Mouse (Mus musculus): ENCODE data around the gene Grm4. TPM values are rescaled to one million over a fixed set of nuclear protein-coding genes. Genes with fewer than 3 reads are reported as not detected.
A peak's percentile ranks its signal among the peaks of the same experiment; 100 is the strongest.

The Grm4 gene
- polyA plus RNA-seq, 1 experiment from 2014 or later: 0.68 TPM

GRCm38 (mm10) chr17:27523121-27523520, 1.9 kb upstream of the Grm4 start:
- ATAC-seq (ENCODE audit: insufficient number of reproducible peaks, insufficient read depth, low FRiP score, low TSS enrichment): no peak
- no peaks in the 10 kb centered on the region for H3K9me3 ChIP-seq

GRCm38 (mm10) chr17:27520557-27520956, 646 bp downstream of the Grm4 start:
- no peak for ATAC-seq (ENCODE audit: insufficient number of reproducible peaks, insufficient read depth, low FRiP score, low TSS enrichment)
- no peak overlapping the region; the same call in 1 of the 2 replicates for H3K4me2 ChIP-seq (replicated peaks)

More at GRCm38 (mm10) chr17:27523121-27523520, 1.9 kb upstream of the Grm4 start:
- H3K27ac ChIP-seq: no peak overlapping the region
- no peak overlapping the region for H3K4me2 ChIP-seq (replicated peaks)
- no peaks in the 10 kb centered on the region for H3K36me3 ChIP-seq
- peaks cover 22% of the 10 kb centered on the region for H3K27me3 ChIP-seq
- no peak overlapping the region for H3K9ac ChIP-seq
- no peak overlapping the region for H3K4me3 ChIP-seq
- H3K4me1 ChIP-seq: peaks cover 3% of the 10 kb centered on the region; the same call in 1 of the 2 replicates
- WGBS: 36% methylated on average over 7 of the region's 7 CpGs

GRCm38 (mm10) chr17:27518700-27519595, 2.3 kb downstream of the Grm4 start:
- no peak overlapping the region for H3K27ac ChIP-seq
- no peaks in the 10 kb centered on the region for H3K36me3 ChIP-seq
- peaks cover 3% of the 10 kb centered on the region; the same call in 1 of the 2 replicates for H3K4me1 ChIP-seq
- no peaks in the 10 kb centered on the region for H3K9me3 ChIP-seq
- H3K9ac ChIP-seq: no peak overlapping the region
- WGBS: 30% methylated on average over 15 of the region's 15 CpGs
- H3K4me2 ChIP-seq (replicated peaks): no peak overlapping the region
- ATAC-seq (ENCODE audit: insufficient number of reproducible peaks, insufficient read depth, low FRiP score, low TSS enrichment): no peak
- H3K27me3 ChIP-seq: peaks cover 53% of the 10 kb centered on the region
- no peak overlapping the region for H3K4me3 ChIP-seq

More at GRCm38 (mm10) chr17:27520557-27520956, 646 bp downstream of the Grm4 start:
- no peak overlapping the region for H3K9ac ChIP-seq
- H3K27ac ChIP-seq: no peak overlapping the region
- H3K27me3 ChIP-seq: peaks cover 37% of the 10 kb centered on the region
- H3K9me3 ChIP-seq: no peaks in the 10 kb centered on the region
- no peak overlapping the region for H3K4me3 ChIP-seq
- WGBS: 1% methylated on average over 27 of the region's 27 CpGs
- peaks cover 3% of the 10 kb centered on the region; the same call in 1 of the 2 replicates for H3K4me1 ChIP-seq
- H3K36me3 ChIP-seq: no peaks in the 10 kb centered on the region

- 18% methylated on average over 9 of the region's 9 CpGs for WGBS
- Histone ChIP-seq H3K27me3 (peaks cover 60% of the 10 kb centered on the region), H3K4me1 (peaks cover 7% of the 10 kb centered on the region), H3K4me3 (no peak overlapping the region), H3K9me3 (no peaks in the 10 kb centered on the region), H3K27ac (no peak overlapping the region), H3K4me2 (replicated peaks) (no peak overlapping the region), H3K9ac (no peak overlapping the region), H3K36me3 (no peaks in the 10 kb centered on the region)
- no peak for ATAC-seq (ENCODE audit: insufficient number of reproducible peaks, insufficient read depth, low FRiP score, low TSS enrichment)
Observed at GRCm38 (mm10) chr17:27518296-27518695, 2.9 kb downstream of the Grm4 start.

- H3K27me3 ChIP-seq: peaks cover 85% of the 10 kb centered on the region
- ATAC-seq (ENCODE audit: insufficient number of reproducible peaks, insufficient read depth, low FRiP score, low TSS enrichment): no peak
- peaks cover 19% of the 10 kb centered on the region for H3K4me1 ChIP-seq
- peak overlapping the region; percentile 65; the same call in 1 of the 2 replicates for H3K9ac ChIP-seq
- H3K9me3 ChIP-seq: no peaks in the 10 kb centered on the region
- H3K4me2 ChIP-seq (replicated peaks): peak overlapping the region; percentile 100; the same call in 1 of the 2 replicates
- WGBS: 31% methylated on average over 27 of the region's 27 CpGs
- H3K36me3 ChIP-seq: no peaks in the 10 kb centered on the region
- H3K27ac ChIP-seq: no peak overlapping the region
- peak overlapping the region; percentile 56 for H3K4me3 ChIP-seq
Observed at GRCm38 (mm10) chr17:27513916-27514762, 7.1 kb downstream of the Grm4 start.

- 2% methylated on average over 64 of the region's 66 CpGs for WGBS
- ATAC-seq (ENCODE audit: insufficient number of reproducible peaks, insufficient read depth, low FRiP score, low TSS enrichment): no peak
- Histone ChIP-seq H3K27ac (no peak overlapping the region), H3K4me1 (peaks cover 17% of the 10 kb centered on the region), H3K9ac (peak overlapping the region; percentile 65), H3K4me2 (replicated peaks) (peak overlapping the region; percentile 100), H3K27me3 (peaks cover 85% of the 10 kb centered on the region), H3K9me3 (no peaks in the 10 kb centered on the region), H3K4me3 (peak overlapping the region; percentile 56), H3K36me3 (no peaks in the 10 kb centered on the region)
Observed at GRCm38 (mm10) chr17:27513279-27513915, 7.8 kb downstream of the Grm4 start.

- H3K4me1 ChIP-seq: peaks cover 17% of the 10 kb centered on the region
- ATAC-seq (ENCODE audit: insufficient number of reproducible peaks, insufficient read depth, low FRiP score, low TSS enrichment): no peak
- H3K9ac ChIP-seq: peak overlapping the region; percentile 65
- H3K4me2 ChIP-seq (replicated peaks): peak overlapping the region; percentile 100
- H3K9me3 ChIP-seq: no peaks in the 10 kb centered on the region
- H3K27ac ChIP-seq: no peak overlapping the region
- no peaks in the 10 kb centered on the region for H3K36me3 ChIP-seq
- WGBS: under 1% methylated on average over 68 of the region's 78 CpGs
- peak overlapping the region; percentile 56 for H3K4me3 ChIP-seq
- peaks cover 84% of the 10 kb centered on the region for H3K27me3 ChIP-seq
Observed at GRCm38 (mm10) chr17:27512619-27513161, 8.5 kb downstream of the Grm4 start.

- peak; percentile 12; the same call in 1 of the 2 replicates for ATAC-seq (ENCODE audit: insufficient number of reproducible peaks, insufficient read depth, low FRiP score, low TSS enrichment)
- H3K4me2 ChIP-seq (replicated peaks): peak overlapping the region; percentile 100
- no peak overlapping the region for H3K27ac ChIP-seq
- H3K36me3 ChIP-seq: no peaks in the 10 kb centered on the region
- peak overlapping the region; percentile 56 for H3K4me3 ChIP-seq
- H3K4me1 ChIP-seq: peaks cover 17% of the 10 kb centered on the region
- WGBS: under 1% methylated on average over 64 of the region's 64 CpGs
- H3K9me3 ChIP-seq: no peaks in the 10 kb centered on the region
- H3K27me3 ChIP-seq: peaks cover 78% of the 10 kb centered on the region
- peak overlapping the region; percentile 65 for H3K9ac ChIP-seq
Observed at GRCm38 (mm10) chr17:27511865-27512618, 9.2 kb downstream of the Grm4 start.

GRCm38 (mm10) chr17:27511125-27511735, 10.0 kb downstream of the Grm4 start:
- Histone ChIP-seq H3K4me1 (peaks cover 22% of the 10 kb centered on the region), H3K4me3 (no peak overlapping the region), H3K9ac (no peak overlapping the region), H3K27me3 (peaks cover 76% of the 10 kb centered on the region), H3K27ac (no peak overlapping the region), H3K36me3 (no peaks in the 10 kb centered on the region), H3K9me3 (no peaks in the 10 kb centered on the region), H3K4me2 (replicated peaks) (peak overlapping the region; percentile 100; the same call in 1 of the 2 replicates)
- 89% methylated on average over 7 of the region's 7 CpGs for WGBS
- no peak for ATAC-seq (ENCODE audit: insufficient number of reproducible peaks, insufficient read depth, low FRiP score, low TSS enrichment)

Measured in embryonic facial prominence, embryonic 12.5 days (tissue).